Mouse (Mus musculus): Measurements from ENCODE around the gene Dop1b.
"Not testable (repeated sequence)": the region's sequence is repeated elsewhere in the genome, so short reads cannot be mapped to it uniquely, and the experiment has no call there.

The Dop1b gene

DNA sequence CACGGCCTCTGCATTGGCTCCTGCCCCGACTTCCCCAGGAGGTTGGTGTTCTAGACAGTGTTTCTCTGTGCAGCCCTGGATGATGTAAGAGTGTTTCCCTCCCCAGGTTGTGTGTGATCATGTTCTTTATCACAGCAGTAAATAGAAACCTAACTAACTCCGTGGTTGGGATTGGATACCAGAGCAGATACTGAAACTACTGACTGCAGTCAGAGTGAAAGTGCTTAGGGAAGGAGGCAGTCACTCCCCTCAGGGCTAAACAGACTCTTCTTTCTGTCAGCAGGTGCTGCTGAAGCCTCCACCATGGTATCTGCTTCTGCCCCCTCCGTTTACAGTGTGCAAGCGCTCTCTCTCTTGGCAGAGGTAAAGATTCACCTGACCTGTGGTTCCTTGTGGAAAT lies 86.9 kb downstream of the Dop1b start:
- no peak for DNase-seq

DNA sequence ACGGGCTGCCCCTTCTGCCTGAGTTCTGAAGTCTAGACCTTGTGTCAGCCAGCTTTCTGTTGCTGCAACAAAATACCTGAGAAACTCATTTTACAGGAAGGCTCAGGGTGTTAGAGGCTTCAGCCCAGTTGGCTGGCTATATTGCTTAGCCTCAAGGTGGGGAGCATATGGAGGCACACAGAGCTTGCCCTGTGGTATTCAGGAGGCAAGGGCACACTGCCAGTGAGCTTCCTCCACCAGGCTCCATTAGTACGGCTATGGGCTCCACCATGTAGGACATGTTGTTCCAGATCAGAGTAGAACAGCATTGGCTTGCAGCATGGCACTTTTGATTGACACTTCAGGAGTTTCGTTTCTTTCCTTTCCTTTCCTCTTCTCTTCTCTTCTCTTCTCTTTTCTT lies 87.4 kb downstream of the Dop1b start:
- no peak for DNase-seq

DNA sequence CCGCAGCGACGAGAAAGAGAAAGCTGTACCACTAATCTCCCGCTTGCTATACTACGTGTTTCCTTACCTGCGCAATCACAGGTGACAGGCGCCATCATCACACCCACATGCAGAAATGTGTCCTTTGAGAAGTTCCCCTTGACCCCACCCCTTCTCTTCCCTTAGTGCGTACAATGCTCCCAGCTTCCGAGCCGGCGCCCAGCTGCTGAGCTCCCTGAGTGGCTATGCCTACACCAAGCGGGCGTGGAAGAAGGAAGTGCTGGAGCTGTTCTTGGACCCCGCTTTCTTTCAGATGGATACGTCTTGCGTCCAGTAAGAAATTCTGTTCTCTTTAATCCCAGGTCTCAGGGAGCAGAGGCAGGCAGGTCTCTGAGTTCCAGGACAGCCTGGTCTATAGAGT lies 88.2 kb downstream of the Dop1b start:
- DNase-seq, result no peak

DNA sequence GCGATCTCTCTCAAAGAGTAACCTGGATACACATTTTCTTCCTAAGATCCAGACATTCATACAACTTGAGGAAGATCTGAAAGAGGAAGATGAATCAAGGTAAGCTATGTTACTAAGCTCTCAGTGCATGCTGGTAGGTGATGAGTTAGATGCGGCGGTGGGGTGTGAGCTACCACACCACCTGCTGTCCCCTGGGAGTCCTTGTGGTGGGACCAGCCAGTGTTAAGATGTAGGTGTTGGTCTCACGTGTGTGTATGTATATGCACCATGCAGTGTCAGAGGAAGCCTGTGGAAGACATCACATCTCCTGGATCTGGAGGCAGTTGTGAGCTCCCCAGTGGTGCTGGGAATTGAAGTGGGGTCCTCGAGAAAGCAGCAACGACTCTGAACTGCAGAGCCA lies 95.5 kb downstream of the Dop1b start:
- no peak for DNase-seq

DNA sequence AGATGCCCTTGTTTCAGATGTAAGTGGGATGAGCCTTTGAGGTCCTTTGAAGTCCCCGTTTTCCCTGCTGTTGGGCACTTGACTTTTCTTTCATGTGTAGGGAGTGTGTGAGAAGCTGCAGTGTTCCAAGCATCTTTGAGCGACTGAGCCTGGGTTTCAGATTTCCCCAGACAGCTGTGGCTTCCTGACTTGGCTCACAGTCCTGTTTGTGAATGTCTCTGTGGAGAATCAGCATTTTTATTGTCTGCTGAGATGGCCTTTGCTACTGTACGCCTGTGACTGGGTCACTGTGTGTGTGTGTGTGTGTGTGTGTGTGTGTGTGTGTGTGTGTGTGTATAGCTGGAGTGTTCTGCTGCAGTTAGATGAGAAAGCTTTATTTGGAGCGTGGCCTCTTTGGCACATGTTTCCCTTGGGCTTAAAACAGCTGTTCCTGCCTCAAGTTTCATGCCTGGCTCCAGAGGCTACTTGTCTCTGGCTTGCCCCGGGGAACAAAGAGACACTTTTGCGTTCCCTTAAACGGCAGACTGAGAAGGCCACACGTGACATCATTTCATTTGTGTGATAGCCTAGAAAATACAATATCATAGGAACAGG lies 96.4 kb downstream of the Dop1b start:
- DNase-seq, result no peak

DNA sequence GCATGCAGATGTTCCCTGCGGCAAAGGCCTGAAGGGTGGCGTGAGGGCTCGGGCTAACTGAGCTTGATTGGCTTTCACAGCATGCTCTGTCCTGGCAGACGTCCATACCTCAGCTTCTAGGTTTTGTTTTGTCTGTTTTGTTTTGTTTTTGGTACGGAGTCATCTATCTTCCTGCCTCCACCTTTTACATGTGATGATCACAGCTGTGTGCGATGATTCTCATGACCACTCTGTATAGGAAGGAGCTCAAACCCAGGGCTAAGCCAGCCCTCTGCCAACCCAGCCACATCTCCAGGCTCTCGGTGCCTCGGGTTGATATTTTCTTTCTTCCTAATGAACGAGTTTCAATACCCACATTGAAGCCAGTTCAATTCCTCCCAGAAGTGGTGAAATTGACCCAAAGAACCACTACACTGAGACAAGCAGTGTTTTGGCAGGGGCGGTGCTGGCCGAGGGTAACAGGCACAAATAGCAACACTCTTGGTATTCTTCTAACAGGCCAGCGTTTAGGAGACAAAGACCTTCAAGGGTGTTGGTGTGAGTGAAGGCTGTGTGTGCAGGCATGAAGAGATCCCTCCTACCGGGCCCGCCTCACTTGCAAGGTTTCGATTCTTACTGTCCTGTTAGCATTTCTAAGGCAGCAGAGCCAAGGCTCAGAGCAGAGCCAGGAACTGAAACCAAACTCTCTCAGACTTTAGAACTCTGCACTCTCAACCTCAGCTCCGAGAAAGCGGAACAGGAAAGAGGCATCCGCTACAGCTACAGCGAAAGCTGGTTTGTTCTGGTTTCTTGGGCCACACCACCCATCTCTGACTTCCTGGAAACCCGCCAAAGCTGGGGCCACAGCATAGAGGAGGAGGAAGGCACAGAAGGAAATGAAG lies 104.4 kb downstream of the Dop1b start:
- peak; percentile 84 for DNase-seq

DNA sequence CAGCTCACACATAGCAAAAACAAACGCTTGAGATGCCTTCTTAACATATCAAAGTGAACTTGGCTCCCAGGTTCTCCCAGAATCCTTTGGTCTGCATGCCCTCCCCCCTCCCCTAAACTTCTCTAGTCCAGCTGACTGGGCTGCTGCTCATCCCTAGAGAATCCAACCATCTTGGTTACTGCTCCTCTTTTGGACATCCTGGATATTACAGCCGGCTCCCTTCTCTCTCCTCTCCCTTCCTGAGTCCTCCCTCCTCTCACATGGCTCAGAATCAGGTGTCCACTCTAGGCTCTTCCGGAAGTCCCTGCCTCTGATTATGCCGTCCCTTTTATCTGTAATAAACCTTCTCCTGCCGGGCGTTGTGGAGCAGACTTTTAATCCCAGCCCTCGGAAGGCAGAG lies 105.2 kb downstream of the Dop1b start:
- no peak for DNase-seq

DNA sequence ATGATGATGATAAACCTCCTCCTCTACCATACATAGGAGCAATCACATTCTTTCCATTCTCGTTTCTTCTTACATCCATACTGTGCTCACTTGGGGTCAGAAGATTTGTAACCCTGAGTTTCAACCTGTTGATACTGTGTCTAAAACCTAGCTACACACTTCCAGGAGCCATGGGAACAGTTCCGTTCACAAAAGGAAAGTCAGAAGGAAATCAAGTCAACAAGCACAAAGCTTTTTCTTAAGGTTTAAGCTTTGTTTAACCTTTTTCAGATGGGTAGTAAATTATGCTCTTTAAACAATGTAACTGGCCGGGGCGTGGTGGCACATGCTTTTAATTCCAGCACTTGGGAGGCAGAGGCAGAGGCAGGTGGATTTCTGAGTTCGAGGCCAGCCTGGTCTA lies 105.7 kb downstream of the Dop1b start:
- DNase-seq, result no peak

DNA sequence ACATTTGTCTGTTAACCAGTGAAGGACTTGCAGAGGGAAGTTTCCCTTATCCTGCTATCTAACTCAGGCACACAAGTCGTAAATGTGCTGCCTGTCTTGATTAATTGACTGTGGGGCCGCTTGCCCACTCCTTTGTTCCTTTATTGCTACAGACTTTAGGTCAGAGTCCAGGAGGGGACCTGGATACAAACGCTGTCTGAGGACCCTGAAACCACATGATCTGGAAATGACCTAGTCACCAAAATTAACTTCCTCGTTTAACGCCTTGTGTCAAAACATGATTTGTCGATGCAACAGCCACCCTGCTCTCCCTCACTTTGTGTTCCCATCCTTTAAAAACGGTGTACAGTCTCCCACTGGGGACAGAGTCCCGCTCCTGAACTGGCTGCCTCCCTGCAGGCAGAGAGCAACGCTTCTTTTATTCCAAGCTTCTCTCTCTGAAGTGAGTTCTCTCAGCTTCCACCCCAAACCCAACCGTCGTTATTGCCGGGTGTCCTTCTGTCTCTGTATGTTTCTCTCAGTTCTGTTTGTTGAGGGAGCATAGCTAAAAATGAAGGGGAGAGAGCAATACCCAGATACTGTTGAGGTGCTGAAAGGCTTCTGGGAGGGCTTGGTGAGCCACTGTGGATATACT lies 107.1 kb downstream of the Dop1b start:
- DNase-seq, result no peak

DNA sequence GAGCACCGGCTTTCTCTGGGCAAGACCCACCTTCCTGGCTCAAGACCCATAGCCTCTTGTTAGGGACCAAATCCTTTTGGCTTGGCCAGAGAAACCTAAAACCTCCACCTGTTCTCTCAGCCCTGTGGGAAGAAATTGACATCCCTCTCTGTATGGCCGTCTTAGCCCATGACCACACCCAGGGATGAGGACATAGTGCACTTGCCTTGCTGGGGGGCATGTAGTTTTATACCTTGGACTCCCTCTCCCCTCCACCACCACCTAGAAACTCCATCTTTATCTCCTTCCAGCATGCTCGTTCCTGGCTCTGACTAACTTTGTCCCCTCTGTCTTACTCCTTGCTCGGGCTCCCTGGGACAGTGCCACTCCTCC lies 107.6 kb downstream of the Dop1b start:
- DNase-seq, result no peak

DNA sequence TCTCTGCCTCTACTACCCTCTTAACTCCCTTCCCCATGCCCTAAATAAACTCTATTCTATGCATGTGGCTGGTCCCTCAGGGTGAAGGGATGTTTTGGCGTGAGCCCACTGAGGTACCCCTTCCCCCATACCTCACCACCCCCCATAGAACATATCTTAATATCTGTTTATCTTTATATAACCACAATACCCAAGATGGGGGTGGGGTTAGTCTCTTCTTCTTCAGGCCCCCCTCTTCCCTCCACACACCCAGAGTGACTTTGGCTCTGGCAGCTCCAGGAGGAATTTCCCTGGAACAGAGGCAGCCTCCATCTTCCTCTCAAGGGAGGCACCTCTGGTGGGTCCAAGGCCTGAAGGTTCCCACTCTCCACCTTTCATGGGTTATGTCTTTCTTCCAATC lies 108.3 kb downstream of the Dop1b start:
- no peak for DNase-seq

DNA sequence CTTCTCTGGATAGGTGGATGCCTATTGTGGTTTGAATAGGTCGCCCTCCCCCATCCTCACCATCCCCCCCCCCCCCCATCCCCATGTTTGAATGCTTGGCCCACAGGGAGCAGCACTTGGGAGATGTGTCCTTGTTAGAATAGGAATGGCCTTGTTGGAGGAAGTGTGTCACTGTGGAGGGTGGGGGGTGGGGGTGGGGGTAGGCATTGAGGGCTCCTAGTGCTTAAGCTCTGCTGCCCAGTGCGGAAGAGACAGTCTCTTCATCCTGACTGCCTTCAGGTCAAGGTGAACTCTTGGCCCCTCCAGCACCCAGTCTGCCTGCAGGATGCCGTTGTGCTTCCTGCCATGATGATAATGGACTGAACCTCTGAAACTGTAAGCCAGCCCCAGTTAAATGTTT lies 110.0 kb downstream of the Dop1b start:
- DNase-seq, result no peak

DNA sequence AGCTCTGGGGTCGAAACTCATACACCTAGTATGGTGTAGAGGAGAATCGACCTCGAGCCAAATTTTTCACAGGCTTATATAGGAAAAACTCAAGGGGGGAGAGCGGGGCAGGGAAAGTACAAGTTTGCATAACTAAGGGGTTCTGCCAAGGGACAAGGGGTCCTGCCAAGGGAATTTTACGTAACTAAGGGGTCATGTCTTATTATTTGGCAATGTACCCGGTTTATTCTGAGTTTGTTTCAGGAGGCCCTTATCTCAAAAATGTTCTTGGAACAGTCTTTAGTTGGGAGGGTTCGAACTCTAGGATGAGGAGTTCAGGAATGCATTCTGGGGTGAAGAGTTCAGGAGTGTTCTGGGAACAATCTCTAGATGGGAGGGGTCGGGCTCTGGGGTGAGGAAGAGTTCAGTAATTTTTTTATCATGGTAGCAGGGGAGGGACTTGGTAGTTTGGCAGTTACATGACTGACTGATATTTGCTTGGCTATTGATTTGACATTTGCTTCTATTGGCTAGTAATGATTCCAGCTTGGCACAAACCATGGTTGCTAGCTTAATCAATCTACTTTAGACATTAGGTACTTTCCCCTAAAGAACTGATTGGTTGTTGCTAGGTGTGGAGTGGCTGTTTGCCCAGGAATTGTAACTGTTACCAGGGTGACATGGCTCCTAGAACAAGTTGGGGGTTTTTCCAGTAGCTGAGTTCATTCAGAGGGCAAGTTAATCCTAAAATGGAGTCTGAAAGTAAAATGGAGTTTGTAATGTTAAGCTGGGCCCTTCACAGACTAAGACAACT lies 110.9 kb downstream of the Dop1b start:
- peak; percentile 52 for DNase-seq

DNA sequence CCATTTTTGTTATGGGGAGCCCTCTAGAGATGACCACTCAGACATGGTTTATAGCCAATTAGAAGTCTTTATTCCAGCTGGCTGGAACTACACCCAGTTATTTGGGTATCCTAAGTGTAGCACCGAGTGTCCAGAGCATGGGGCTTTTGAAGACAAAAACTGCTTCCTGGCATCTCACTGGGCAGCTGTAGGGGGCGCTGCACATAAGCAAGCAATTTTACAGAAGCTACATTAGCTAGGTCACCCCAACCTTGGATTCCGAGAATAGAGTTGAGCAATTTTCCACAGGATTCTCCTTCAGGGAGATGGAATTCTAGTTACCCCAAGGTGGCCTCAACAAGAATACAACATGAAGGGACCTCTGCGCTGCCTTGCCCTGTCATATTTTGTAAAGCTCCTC lies 113.1 kb downstream of the Dop1b start:
- no peak for DNase-seq

DNA sequence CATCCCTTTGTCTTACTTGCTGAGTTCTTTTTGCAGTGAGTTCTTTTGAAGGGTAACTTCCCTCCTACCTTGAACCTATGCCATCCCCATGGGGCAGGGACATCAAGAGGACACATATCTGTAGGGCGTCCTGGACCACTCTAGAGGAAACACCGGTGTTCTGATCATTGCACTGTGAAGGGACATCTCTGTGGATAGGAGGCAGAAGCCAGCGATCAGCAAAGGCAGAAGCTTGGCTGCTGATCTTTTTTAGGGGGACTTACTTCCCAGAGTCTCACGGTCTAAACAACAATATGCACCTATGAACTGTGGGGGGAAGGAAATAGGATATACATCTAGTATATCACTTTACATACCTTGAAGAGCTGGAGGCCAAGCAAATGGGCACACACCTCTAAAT lies 113.8 kb downstream of the Dop1b start:
- no peak for DNase-seq

DNA sequence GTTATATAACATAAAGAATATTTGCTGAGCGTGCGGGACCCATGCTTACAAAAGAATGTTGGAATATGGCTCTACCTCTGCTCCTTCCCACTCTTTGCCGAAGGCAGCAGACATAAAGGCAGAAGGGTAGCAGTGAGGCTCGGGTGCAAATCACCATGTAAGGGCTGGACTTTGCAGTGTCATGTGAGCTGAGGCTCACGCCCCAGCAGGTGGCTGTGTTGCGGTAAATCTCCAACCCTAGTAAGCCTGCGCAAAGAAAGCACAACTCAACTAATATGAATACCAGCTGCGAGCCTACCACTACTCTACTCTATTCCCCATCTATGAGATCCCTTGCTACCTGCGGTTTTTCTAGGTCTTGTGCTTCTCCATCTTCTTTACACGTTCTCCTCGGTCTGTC lies 114.3 kb downstream of the Dop1b start:
- no peak for DNase-seq

DNA sequence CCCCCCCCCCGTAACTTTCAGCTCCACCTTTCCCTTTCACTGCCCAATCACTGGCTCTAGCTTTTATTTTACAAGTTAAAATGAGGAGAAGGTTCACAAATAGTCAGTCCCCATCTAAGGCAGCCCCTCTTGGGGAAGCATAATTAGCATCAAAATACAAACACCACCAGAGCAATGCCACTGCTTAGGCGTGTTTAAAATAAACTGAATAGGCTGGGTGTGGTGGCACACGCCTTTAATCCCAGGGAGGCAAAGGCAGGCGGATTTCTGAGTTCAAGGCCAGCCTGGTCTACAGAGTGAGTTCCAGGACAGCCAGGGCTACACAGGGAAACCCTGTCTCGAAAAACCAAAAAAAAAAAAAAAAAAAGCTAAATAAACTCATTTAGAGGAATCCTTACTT lies 114.8 kb downstream of the Dop1b start:
- DNase-seq, result not testable (repeated sequence)

DNA sequence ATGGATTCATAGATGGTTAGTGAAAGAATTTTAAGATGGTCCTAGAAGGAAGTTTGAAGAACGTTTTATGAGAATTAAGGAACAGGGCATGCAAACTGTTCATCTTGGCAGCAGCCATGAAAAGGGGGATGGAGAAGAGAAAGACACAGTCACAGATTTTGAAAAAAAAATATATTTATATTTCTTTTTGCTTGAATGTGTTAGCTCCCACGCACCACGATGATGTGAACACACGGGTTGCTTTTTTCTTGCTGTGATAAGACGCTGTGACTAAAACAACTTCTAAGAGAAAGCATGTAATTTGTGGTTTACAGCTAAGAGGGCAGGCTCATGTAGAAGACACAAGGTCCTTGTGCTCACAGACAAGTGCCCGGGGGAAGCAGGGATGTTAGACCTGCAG lies 115.2 kb downstream of the Dop1b start:
- no peak for DNase-seq

DNA sequence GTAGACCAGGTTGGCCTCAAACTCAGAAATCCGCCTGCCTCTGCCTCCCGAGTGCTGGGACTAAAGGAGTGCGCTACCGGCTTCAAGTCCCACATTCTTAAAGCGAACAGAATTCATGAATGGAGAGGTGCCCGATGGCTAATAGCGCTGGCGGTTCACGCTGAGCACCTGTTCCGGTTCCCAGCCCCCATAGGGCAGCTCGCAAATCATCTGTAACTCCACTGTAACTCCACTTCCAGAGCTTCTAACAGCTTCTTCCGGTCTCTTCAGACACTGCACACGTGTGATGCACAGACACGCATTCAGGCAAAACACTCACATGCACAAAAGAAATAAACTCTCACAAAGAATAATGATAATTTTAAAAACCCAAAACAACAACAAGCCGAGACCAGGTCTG lies 117.8 kb downstream of the Dop1b start:
- DNase-seq, result no peak

DNA sequence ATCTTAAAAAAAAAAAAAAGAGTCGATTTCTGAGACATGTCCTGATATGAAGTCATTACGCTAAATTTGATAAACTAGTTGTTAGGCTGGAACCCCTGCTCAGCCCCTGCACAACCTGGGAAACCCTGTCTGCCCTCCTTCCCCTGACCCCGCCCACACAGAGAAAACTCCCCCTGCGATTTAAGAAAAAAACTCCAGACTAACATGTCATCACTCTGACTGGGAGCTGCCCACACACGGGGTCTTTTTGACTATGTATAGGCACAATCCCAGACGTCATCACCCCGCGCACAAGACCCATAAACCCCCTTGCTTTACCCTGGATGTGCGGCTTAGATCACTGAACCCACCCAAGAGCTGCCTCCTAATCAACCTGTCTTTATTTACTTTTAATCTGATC lies 118.4 kb downstream of the Dop1b start:
- no peak for DNase-seq

DNA sequence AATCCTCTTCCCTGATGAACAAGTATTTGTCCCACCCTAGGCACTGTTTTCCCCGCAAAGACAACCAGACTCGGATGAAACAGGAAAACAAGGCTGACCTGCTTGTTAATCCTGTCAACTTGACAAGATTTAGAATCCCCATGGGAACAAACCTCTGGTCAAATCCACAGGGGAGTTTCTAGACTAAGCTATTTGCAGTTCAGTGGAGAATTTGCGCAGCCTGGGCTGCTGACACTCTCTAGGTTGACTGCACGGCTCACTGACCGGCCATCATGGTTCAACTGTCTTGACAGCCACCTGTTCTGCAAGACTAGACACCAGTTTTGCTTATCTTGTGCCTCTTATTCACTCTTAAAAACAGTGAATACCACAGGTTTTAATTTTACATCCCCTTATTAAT lies 119.2 kb downstream of the Dop1b start:
- DNase-seq, result no peak

DNA sequence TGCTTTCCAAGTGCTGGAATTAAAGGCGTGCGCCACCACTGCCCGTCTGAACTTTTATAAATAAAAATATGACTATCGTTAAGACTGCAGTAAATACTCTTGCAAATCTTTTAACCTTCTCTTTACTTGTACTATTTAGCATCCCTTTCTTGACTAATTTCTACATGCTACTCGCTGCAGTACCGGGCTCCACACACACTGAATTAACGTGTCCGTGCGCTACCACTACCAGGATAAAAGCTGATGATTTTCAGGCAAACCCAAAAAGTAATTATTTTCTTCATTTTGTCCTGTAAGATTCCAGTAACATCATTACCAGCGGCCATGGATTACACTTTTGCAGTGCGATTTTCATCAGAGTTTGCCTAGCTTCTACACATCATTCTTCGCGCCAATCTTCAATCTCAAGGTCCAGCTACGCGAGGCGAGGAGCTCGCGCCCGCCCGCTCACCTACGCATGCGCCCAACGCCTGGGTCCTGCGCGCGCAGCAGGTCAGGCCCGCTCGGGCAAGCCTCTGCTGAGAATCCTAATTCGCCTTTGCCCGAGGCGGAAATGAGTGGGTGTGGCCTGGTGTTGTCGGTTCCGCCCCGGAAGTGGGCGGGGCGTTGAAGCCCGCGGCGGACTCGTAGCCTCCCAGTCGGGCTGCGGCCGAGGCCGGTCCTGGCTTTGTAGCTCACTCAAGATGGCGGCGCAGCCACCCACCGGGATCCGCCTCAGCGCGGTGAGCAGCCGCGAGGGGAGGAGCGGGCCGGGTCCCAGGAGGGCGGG lies 120.1 kb downstream of the Dop1b start, which contains the start of gene Morc3:
TSS of gene Morc3 (plus strand) at position 495 of the 769 bp plus-strand sequence.
- peak; percentile 99 for DNase-seq
